Mouse (Mus musculus) embryonic facial prominence, embryonic 11.5 days (tissue): Measurements from ENCODE around the gene Lrrtm3. TPM values are rescaled to one million over a fixed set of nuclear protein-coding genes. Genes with fewer than 3 reads are reported as not detected.

Experiments used
- ATAC-seq: fragments of 200-750 bp; cut with Nextera tagmentation; replicated peaks from 2 replicates; pipeline ENCODE4 v1.8.0; 2017; ENCODE audit warnings: low read depth; ENCODE audit not compliant: insufficient number of reproducible peaks, low FRiP score, low TSS enrichment
- DNase-seq: peaks from one replicate; pipeline ENCODE4 v3.0.0-alpha.2; 2015; ENCODE audit warnings: low spot score
- H3K27ac ChIP-seq: fragments of 300-500 bp; sonication (generic); replicated peaks from 2 replicates; pipeline ENCODE4 v1.5.1; 2014; ENCODE audit warnings: mild to moderate bottlenecking, low read depth, low read length, control low read depth
- H3K27me3 ChIP-seq: fragments of 300-500 bp; sonication (generic); 2 replicates; pipeline ENCODE4 v1.6.1; 2014; ENCODE audit warnings: mild to moderate bottlenecking, low read length, moderate library complexity, mixed read lengths; ENCODE audit not compliant: control insufficient read depth, insufficient read depth
- H3K36me3 ChIP-seq: fragments of 300-500 bp; sonication (generic); replicated peaks from 2 replicates; pipeline ENCODE4 v1.6.1; 2014; ENCODE audit warnings: low read depth, mild to moderate bottlenecking, low read length, moderate library complexity, mixed read lengths; ENCODE audit not compliant: control insufficient read depth, insufficient read depth
- H3K4me1 ChIP-seq: fragments of 300-500 bp; sonication (generic); 2 replicates; pipeline ENCODE4 v1.6.1; 2014; ENCODE audit warnings: low read length, mixed read lengths; ENCODE audit not compliant: control insufficient read depth, insufficient read depth
- H3K4me2 ChIP-seq: fragments of 300-500 bp; sonication (generic); 2 replicates; pipeline ENCODE4 v1.6.1; 2014; ENCODE audit warnings: low read depth, mild to moderate bottlenecking, control low read depth, low read length, moderate library complexity
- H3K4me3 ChIP-seq: fragments of 300-500 bp; sonication (generic); 2 replicates; pipeline ENCODE4 v1.5.1; 2014; ENCODE audit warnings: low read depth, low read length, control low read depth
- H3K9ac ChIP-seq: fragments of 300-500 bp; sonication (generic); replicated peaks from 2 replicates; pipeline ENCODE4 v1.6.1; 2014; ENCODE audit warnings: mild to moderate bottlenecking, control low read depth, low read length
- H3K9me3 ChIP-seq: fragments of 300-500 bp; sonication (generic); replicated peaks from 2 replicates; pipeline ENCODE4 v1.6.1; 2016; ENCODE audit warnings: mild to moderate bottlenecking, low read length, inconsistent platforms, mixed read lengths; ENCODE audit not compliant: control insufficient read depth
- WGBS: fragments of 180-500 bp; shearing (Covaris S2); extraction: QIAGEN DNeasy Blood & Tissue Kit; methylation state at CpG from one replicate; pipeline ENCODE4 v1.1.7; 2014; 5-methylcytosine and 5-hydroxymethylcytosine counted together
- polyA plus RNA-seq: library from polyadenylated mRNA; unstranded; fragments of >200 nt; fragmentation: Nextera tagmentation; extraction: Ambion mirVana; gene quantifications from 2 replicates; pipeline ENCODE4 v1.2.1, GENCODE M21; 2014

Lrrtm3 gene
- polyA plus RNA-seq: 0.36 and 1.3 TPM in 2 replicates

DNA sequence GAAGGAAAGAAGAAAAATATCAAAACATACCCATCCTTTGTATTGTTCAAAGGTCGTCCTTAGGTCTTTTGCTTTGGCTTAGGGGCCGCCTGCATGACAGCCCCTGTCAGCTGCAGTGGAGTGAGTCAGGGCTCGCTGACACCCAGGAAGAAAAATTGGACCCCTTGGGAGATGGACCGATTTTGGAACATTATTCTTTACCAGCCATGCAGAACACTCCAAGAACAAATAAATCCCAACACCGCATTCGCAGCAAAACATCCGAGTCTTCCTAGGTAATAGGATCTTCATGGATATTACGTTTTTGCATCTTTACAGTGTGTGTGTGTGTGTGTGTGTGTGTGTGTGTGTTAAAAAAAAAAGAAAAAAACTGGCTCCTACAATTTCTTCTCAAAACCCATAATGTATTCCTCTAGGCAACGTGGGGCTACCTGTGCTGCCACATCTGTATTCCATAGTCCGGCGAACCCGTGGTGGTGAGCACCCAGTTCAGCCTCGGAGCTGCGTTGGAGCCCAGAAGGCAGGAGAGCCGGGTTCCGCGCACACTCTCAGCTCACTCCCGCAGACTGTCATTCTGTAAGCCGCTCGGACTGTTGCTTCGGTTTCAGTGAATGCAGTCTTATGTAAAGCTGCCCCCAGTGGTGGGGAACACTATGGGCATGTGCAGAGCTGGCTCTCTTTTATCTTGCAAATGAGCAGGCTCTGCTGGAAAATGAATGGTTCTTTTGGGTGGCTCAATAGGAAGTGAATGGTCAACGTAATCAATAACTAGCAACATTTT, at the start of gene Lrrtm3:
Gene Lrrtm3, minus strand, starts transcription at position 598 of the 781 bp plus-strand sequence.
- Histone ChIP-seq H3K4me1 (peaks cover 2% of the 10 kb centered on the region; the same call in 1 of the 2 replicates), H3K4me3 (peak within 1 kb of the TSS; percentile 12; the same call in 1 of the 2 replicates), H3K9ac (no peak within 1 kb of the TSS), H3K9me3 (no peaks in the 10 kb centered on the region), H3K27me3 (peaks cover 10% of the 10 kb centered on the region; the same call in 1 of the 2 replicates), H3K36me3 (no peaks in the 10 kb centered on the region), H3K4me2 (peak within 1 kb of the TSS; percentile 42), H3K27ac (no peak within 1 kb of the TSS)
- WGBS: 2% methylated on average over 22 of the region's 22 CpGs
- peak; percentile 89 for ATAC-seq
- peak; percentile 85 for DNase-seq

GRCm38 (mm10) chr10:64135481-64135880, 45.4 kb upstream of the Lrrtm3 start:
- no peak overlapping the region for H3K9ac ChIP-seq
- no peak overlapping the region for H3K27ac ChIP-seq
- H3K4me3 ChIP-seq: no peak overlapping the region
- H3K4me1 ChIP-seq: no peaks in the 10 kb centered on the region
- H3K9me3 ChIP-seq: no peaks in the 10 kb centered on the region
- no peaks in the 10 kb centered on the region for H3K27me3 ChIP-seq
- H3K36me3 ChIP-seq: no peaks in the 10 kb centered on the region
- ATAC-seq: no peak
- no peak for DNase-seq
- 54% methylated on average over 7 of the region's 7 CpGs for WGBS
- H3K4me2 ChIP-seq: no peak overlapping the region

GRCm38 (mm10) chr10:64133461-64133860, 43.4 kb upstream of the Lrrtm3 start:
- Histone ChIP-seq H3K4me3 (no peak overlapping the region), H3K4me1 (no peaks in the 10 kb centered on the region), H3K27me3 (no peaks in the 10 kb centered on the region), H3K4me2 (no peak overlapping the region), H3K9ac (no peak overlapping the region), H3K36me3 (no peaks in the 10 kb centered on the region), H3K9me3 (no peaks in the 10 kb centered on the region), H3K27ac (no peak overlapping the region)
- ATAC-seq (no peak), DNase-seq (no peak)
- 75% methylated on average over 3 of the region's 3 CpGs for WGBS

DNA sequence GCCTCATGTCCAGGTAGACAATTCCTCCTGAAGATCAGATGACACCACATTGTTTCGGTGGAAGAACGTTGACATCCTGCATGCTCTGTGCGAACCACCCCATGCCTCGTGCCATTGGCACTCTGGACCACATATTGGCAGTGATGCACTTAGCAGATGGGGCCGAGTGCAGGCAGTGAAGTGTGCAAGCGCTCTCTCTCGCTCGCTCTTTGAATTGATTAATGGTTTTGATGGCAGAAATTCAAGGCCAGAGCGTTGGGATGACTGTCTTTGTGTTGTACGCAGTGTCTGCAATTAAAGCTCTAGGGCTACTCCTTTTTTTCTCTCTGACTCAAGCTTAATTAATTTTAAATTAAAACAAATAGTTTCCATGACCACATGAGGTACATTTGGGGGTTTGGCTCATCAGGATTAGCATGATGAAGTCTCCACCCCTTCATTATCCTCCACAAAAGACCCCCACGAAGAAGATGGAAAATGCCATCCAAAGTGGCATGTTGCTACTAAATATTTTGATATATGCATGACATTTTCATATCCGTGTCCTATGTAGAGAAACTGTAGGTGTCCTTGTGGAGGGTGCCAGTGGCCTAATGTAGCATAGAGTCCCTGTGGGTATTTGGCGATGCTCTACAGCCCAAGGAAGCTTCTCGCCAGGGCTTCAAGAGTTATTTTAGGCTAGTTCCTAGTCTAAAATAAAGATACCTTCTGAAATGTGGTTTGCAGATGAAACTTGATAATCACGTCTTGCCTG, 40.5 kb upstream of the Lrrtm3 start:
- ATAC-seq: no peak
- no peaks in the 10 kb centered on the region for H3K9me3 ChIP-seq
- no peak overlapping the region for H3K27ac ChIP-seq
- H3K9ac ChIP-seq: no peak overlapping the region
- 88% methylated on average over 15 of the region's 15 CpGs for WGBS
- H3K36me3 ChIP-seq: no peaks in the 10 kb centered on the region
- H3K4me3 ChIP-seq: no peak overlapping the region
- no peak for DNase-seq
- no peaks in the 10 kb centered on the region for H3K4me1 ChIP-seq
- H3K27me3 ChIP-seq: no peaks in the 10 kb centered on the region
- no peak overlapping the region for H3K4me2 ChIP-seq

GRCm38 (mm10) chr10:64118833-64119232, 28.8 kb upstream of the Lrrtm3 start:
- H3K36me3 ChIP-seq: no peaks in the 10 kb centered on the region
- DNase-seq: no peak
- WGBS: 79% methylated on average over 3 of the region's 3 CpGs
- ATAC-seq: no peak
- no peak overlapping the region for H3K27ac ChIP-seq
- H3K4me2 ChIP-seq: no peak overlapping the region
- no peaks in the 10 kb centered on the region for H3K9me3 ChIP-seq
- no peak overlapping the region for H3K9ac ChIP-seq
- no peaks in the 10 kb centered on the region for H3K4me1 ChIP-seq
- H3K27me3 ChIP-seq: no peaks in the 10 kb centered on the region
- no peak overlapping the region for H3K4me3 ChIP-seq

GRCm38 (mm10) chr10:64115246-64115645, 25.2 kb upstream of the Lrrtm3 start:
- H3K36me3 ChIP-seq: no peaks in the 10 kb centered on the region
- no peaks in the 10 kb centered on the region for H3K4me1 ChIP-seq
- no peak for DNase-seq
- H3K27ac ChIP-seq: no peak overlapping the region
- no peaks in the 10 kb centered on the region for H3K27me3 ChIP-seq
- 96% methylated on average over 11 of the region's 11 CpGs for WGBS
- no peak for ATAC-seq
- H3K4me2 ChIP-seq: no peak overlapping the region
- no peaks in the 10 kb centered on the region for H3K9me3 ChIP-seq
- H3K4me3 ChIP-seq: no peak overlapping the region
- no peak overlapping the region for H3K9ac ChIP-seq

GRCm38 (mm10) chr10:64096532-64096931, 6.5 kb upstream of the Lrrtm3 start:
- no peaks in the 10 kb centered on the region for H3K36me3 ChIP-seq
- H3K9ac ChIP-seq: no peak overlapping the region
- DNase-seq (no peak), ATAC-seq (no peak)
- 97% methylated on average over 1 of the region's 1 CpGs for WGBS
- H3K27me3 ChIP-seq: no peaks in the 10 kb centered on the region
- no peak overlapping the region for H3K4me3 ChIP-seq
- H3K27ac ChIP-seq: no peak overlapping the region
- H3K4me2 ChIP-seq: no peak overlapping the region
- H3K9me3 ChIP-seq: no peaks in the 10 kb centered on the region
- H3K4me1 ChIP-seq: no peaks in the 10 kb centered on the region
